Mouse (Mus musculus): ENCODE measurements around the gene Shisa2. TPM values are rescaled to one million over a fixed set of nuclear protein-coding genes. Genes with fewer than 3 reads are reported as not detected.
"Not testable (repeated sequence)": the region's sequence is repeated elsewhere in the genome, so short reads cannot be mapped to it uniquely, and the experiment has no call there.

Gene Shisa2
- polyA plus RNA-seq, 1 experiment from 2014 or later = 18.4 TPM

- no peak overlapping the region for H3K4me3 ChIP-seq
- H3K9ac ChIP-seq (replicated peaks) = no peak overlapping the region
- no peak for ATAC-seq (replicated peaks)
- H3K4me2 ChIP-seq (replicated peaks) = no peak overlapping the region
- H3K27ac ChIP-seq (replicated peaks) = no peak overlapping the region
- no peaks in the 10 kb centered on the region for H3K27me3 ChIP-seq
- WGBS = 53% methylated on average over 14 of the region's 14 CpGs
- H3K36me3 ChIP-seq = no peaks in the 10 kb centered on the region
- peaks cover 5% of the 10 kb centered on the region; the same call in 1 of the 2 replicates for H3K4me1 ChIP-seq
- no peaks in the 10 kb centered on the region for H3K9me3 ChIP-seq
Measured at GRCm38 (mm10) chr14:59612920-59613625, 12.0 kb upstream of the Shisa2 start.

DNA sequence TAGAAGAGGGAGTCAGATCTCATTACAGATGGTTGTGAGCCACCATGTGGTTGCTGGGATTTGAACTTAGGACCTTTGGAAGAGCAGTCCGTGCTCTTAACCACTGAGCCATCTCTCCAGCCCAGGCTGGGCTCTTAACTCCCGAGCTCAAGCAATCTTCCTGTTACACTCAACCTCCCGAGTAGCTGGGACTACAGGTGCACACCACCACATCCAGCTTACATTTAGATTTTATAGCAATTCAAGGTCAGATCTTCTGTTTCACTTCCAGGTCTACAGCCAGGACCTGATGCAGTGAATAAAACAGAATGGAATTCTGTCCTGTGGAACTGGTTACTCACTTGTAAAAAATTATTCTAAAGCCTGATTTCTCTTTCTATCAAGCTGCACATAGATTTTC, 11.0 kb upstream of the Shisa2 start:
- H3K9me3 ChIP-seq = not testable (repeated sequence)

DNA sequence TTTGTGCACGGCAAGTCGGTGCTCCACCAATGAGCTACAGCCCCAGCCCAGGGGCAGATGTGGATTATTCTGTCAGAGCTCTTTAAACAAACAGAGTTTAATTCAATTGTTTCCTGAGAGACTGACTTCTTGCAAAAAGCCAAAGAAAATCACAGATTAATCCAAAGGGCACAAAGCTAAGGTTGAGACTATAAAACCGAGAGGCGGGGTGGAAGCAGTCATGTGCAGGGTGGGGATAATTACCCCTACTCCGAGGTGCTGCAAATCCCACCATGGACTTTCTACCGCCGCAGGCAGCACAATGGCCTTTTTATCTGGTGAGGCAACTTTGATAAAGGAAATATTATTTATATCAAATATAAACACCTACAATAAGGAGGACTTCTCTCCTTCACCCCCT, 8.3 kb upstream of the Shisa2 start:
- 26% methylated on average over 7 of the region's 7 CpGs for WGBS
- H3K4me3 ChIP-seq = no peak overlapping the region
- no peak overlapping the region for H3K9ac ChIP-seq (replicated peaks)
- H3K9me3 ChIP-seq = no peaks in the 10 kb centered on the region
- peaks cover 5% of the 10 kb centered on the region; the same call in 1 of the 2 replicates for H3K4me1 ChIP-seq
- no peaks in the 10 kb centered on the region for H3K36me3 ChIP-seq
- no peak overlapping the region for H3K4me2 ChIP-seq (replicated peaks)
- ATAC-seq (replicated peaks) = no peak
- H3K27ac ChIP-seq (replicated peaks) = no peak overlapping the region
- H3K27me3 ChIP-seq = no peaks in the 10 kb centered on the region

More for the DNA sequence above, 11.0 kb upstream of the Shisa2 start:
- not testable (repeated sequence) for H3K4me1 ChIP-seq; H3K4me2 ChIP-seq (replicated peaks); H3K27me3 ChIP-seq; H3K4me3 ChIP-seq; H3K9ac ChIP-seq (replicated peaks); H3K36me3 ChIP-seq; ATAC-seq (replicated peaks); H3K27ac ChIP-seq (replicated peaks)
- 78% methylated on average over 3 of the region's 3 CpGs for WGBS

DNA sequence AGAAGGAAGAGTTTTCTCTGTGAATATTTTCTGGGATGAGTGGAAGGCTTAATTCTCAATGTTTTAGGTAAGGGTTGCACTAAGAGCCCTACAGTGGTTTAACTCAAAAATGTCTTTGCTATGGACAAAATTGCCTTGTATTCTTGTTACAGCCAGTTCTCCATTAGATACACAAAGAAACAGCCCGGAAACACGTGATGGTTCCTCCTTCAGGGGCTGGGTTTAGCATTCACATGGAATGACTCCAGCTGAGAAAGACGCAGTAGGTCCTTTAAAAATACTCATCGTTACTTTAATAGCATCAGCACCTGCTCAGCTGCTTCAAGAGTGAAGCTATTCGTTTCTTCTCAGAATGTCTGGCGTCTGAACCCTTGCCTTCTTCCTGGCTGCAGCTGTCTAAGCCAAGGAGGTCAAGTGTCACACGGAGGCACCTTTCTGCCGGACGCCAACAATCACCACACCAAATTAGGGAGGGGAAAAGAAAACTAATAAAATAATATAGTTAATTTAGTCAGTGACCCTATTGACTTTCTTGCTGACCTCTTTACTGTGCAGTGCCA, 702 bp upstream of the Shisa2 start:
- WGBS = 21% methylated on average over 9 of the region's 9 CpGs
- Histone ChIP-seq H3K4me2 (replicated peaks) (peak overlapping the region; percentile 86; the same call in 1 of the 2 replicates), H3K27ac (replicated peaks) (no peak overlapping the region), H3K9ac (replicated peaks) (no peak overlapping the region), H3K27me3 (peaks cover 6% of the 10 kb centered on the region), H3K4me1 (peaks cover 44% of the 10 kb centered on the region), H3K4me3 (peak overlapping the region; percentile 62; the same call in 1 of the 2 replicates), H3K9me3 (no peaks in the 10 kb centered on the region), H3K36me3 (no peaks in the 10 kb centered on the region)
- no peak for ATAC-seq (replicated peaks)

DNA sequence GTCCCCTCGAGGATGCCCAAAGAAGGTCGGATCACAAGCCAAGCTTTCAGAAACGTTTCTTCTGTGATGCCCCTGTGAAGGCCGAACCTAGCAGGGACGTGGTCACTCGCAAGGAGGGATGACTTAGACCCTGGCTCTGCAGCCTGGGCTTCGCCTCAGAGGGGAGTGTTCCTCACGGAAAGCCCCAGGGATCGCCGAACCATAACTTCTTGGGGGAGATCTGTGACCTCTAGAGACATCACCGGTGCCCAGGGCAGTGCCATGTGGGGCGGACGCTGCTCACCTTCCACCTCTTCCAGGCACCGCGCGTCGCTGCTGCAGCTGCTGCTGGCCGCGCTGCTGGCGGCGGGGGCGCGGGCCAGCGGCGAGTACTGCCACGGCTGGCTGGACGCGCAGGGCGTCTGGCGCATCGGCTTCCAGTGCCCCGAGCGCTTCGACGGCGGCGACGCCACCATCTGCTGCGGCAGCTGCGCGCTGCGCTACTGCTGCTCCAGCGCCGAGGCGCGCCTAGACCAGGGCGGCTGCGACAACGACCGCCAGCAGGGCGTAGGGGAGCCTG, 777 bp downstream of the Shisa2 start:
- no peaks in the 10 kb centered on the region for H3K9me3 ChIP-seq
- H3K36me3 ChIP-seq = 0 out of 2 replicates have a peak, but pooled peaks cover 1% of the 10 kb centered on the region
- peak overlapping the region; percentile 84 for H3K27ac ChIP-seq (replicated peaks)
- peaks cover 6% of the 10 kb centered on the region for H3K27me3 ChIP-seq
- peak overlapping the region; percentile 65 for H3K9ac ChIP-seq (replicated peaks)
- H3K4me1 ChIP-seq = peaks cover 44% of the 10 kb centered on the region
- H3K4me3 ChIP-seq = peak overlapping the region; percentile 62
- ATAC-seq (replicated peaks) = peak; percentile 61
- H3K4me2 ChIP-seq (replicated peaks) = peak overlapping the region; percentile 86
- under 1% methylated on average over 51 of the region's 51 CpGs for WGBS

DNA sequence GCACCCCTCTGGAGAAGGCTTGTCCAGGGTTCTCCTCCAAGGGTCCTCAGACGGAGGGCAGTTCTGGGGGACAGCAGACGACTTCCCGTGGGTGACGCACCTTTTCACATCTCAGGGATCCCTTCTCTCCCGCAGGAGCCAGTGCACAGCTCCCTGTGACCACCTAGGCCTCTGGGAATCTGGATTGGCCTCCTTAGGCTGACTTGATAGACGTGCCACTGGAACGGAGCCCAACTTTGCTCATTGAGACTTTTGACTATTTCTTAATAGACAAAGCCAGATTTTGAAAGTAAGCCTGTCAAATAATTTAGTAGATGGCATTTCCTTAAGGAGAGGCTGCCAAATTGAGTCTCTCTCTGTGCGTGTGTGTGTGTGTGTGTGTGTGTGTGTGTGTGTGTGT, 1.6 kb downstream of the Shisa2 start:
- ATAC-seq (replicated peaks) = 0 out of 2 replicates have a peak, but pooled peaks have one; percentile 20
- H3K36me3 ChIP-seq = 0 out of 2 replicates have a peak, but pooled peaks cover 3% of the 10 kb centered on the region
- H3K4me3 ChIP-seq = peak overlapping the region; percentile 62
- 6% methylated on average over 8 of the region's 8 CpGs for WGBS
- peaks cover 6% of the 10 kb centered on the region for H3K27me3 ChIP-seq
- H3K27ac ChIP-seq (replicated peaks) = peak overlapping the region; percentile 84
- peak overlapping the region; percentile 65 for H3K9ac ChIP-seq (replicated peaks)
- H3K4me1 ChIP-seq = peaks cover 44% of the 10 kb centered on the region
- H3K9me3 ChIP-seq = no peaks in the 10 kb centered on the region
- H3K4me2 ChIP-seq (replicated peaks) = peak overlapping the region; percentile 86

GRCm38 (mm10) chr14:59627142-59627680, 2.1 kb downstream of the Shisa2 start:
- ATAC-seq (replicated peaks) = peak; percentile 29
- peak overlapping the region; percentile 86 for H3K4me2 ChIP-seq (replicated peaks)
- no peaks in the 10 kb centered on the region for H3K9me3 ChIP-seq
- 0 out of 2 replicates have a peak, but pooled peaks cover 3% of the 10 kb centered on the region for H3K36me3 ChIP-seq
- H3K27ac ChIP-seq (replicated peaks) = peak overlapping the region; percentile 84
- H3K9ac ChIP-seq (replicated peaks) = peak overlapping the region; percentile 27
- H3K4me1 ChIP-seq = peaks cover 44% of the 10 kb centered on the region
- peak overlapping the region; percentile 62 for H3K4me3 ChIP-seq
- 3% methylated on average over 9 of the region's 9 CpGs for WGBS
- peaks cover 3% of the 10 kb centered on the region for H3K27me3 ChIP-seq

DNA sequence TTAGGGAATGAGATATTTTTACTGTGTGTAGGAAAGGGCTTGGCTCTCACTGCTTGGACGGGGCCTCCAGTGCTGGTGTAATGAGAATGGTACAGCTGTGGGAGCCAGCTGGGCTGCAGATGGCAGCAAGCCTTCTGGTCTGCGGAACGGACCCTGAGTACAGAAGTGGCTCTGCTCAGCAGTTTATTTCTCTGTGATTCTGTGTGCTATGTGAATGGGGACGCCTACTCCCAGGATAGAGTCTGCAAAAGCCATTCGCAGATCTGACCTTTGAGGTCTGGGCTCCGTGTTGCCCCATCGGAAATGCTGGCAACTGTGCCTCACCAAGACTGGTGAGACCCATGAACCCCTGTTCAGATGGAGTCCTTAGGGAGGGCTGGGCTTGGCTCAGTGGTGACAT, 2.7 kb downstream of the Shisa2 start:
- ATAC-seq (replicated peaks) = peak; percentile 58
- peak overlapping the region; percentile 84 for H3K27ac ChIP-seq (replicated peaks)

DNA sequence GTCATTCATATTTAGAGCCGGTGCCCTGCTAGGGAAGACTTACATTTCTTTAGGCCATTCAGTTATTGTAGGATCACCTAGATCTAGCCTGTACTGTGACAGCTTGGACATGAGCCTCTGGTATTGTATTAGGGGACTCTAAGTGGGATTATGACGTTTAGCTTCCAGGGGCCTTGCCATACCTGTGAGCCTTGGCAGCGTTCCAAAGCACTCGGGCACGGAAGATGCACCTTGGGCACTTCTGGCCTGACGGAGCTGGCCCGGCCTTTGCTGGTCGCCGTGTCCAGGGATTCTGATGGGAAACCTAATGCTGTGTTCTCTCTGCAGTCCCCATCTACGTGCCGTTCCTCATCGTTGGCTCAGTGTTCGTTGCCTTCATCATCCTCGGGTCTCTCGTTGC, 4.2 kb downstream of the Shisa2 start:
- ATAC-seq (replicated peaks) = no peak
- H3K9me3 ChIP-seq = no peaks in the 10 kb centered on the region
- H3K4me2 ChIP-seq (replicated peaks) = peak overlapping the region; percentile 86
- no peak overlapping the region for H3K9ac ChIP-seq (replicated peaks)
- no peaks in the 10 kb centered on the region for H3K27me3 ChIP-seq
- peaks cover 44% of the 10 kb centered on the region for H3K4me1 ChIP-seq
- H3K36me3 ChIP-seq = 0 out of 2 replicates have a peak, but pooled peaks cover 3% of the 10 kb centered on the region
- H3K4me3 ChIP-seq = peak overlapping the region; percentile 5; the same call in 1 of the 2 replicates
- H3K27ac ChIP-seq (replicated peaks) = no peak overlapping the region
- 67% methylated on average over 15 of the region's 15 CpGs for WGBS

More for the DNA sequence above, 2.7 kb downstream of the Shisa2 start:
- Histone ChIP-seq H3K4me2 (replicated peaks) (peak overlapping the region; percentile 86), H3K9ac (replicated peaks) (peak overlapping the region; percentile 27), H3K4me3 (peak overlapping the region; percentile 62), H3K27me3 (peaks cover 2% of the 10 kb centered on the region), H3K4me1 (peaks cover 44% of the 10 kb centered on the region), H3K36me3 (0 out of 2 replicates have a peak, but pooled peaks cover 3% of the 10 kb centered on the region), H3K9me3 (no peaks in the 10 kb centered on the region)
- WGBS = 4% methylated on average over 7 of the region's 7 CpGs

GRCm38 (mm10) chr14:59630096-59630495, 5.0 kb downstream of the Shisa2 start:
- Histone ChIP-seq H3K36me3 (0 out of 2 replicates have a peak, but pooled peaks cover 3% of the 10 kb centered on the region), H3K27me3 (no peaks in the 10 kb centered on the region)
- WGBS = 76% methylated on average over 9 of the region's 9 CpGs

DNA sequence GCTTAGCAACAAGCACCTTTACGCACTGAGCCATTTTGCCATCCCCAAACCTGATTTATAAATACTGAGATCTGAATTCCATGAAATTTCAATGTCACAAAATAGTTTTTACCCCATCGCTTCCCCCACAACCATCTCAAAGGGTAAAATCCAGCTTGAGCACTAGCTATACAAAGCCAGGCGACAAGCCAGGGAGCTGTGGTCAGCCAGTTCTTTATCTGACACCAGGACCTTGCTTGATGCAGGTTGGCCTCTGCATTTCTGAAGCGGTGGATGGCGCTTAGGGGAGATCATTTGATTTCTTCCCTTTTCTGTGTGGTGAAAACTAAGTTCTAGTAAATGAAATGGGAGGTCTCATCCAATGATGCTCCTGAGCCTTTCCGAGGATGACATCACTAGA, 7.0 kb downstream of the Shisa2 start:
- 0 out of 2 replicates have a peak, but pooled peaks cover 3% of the 10 kb centered on the region for H3K36me3 ChIP-seq
- no peaks in the 10 kb centered on the region for H3K9me3 ChIP-seq
- no peak overlapping the region for H3K9ac ChIP-seq (replicated peaks)
- no peaks in the 10 kb centered on the region for H3K27me3 ChIP-seq
- no peak overlapping the region for H3K27ac ChIP-seq (replicated peaks)
- ATAC-seq (replicated peaks) = no peak
- no peak overlapping the region for H3K4me3 ChIP-seq
- 92% methylated on average over 6 of the region's 6 CpGs for WGBS
- peaks cover 21% of the 10 kb centered on the region for H3K4me1 ChIP-seq
- H3K4me2 ChIP-seq (replicated peaks) = no peak overlapping the region

More at GRCm38 (mm10) chr14:59630096-59630495, 5.0 kb downstream of the Shisa2 start:
- Histone ChIP-seq H3K9me3 (no peaks in the 10 kb centered on the region), H3K9ac (replicated peaks) (no peak overlapping the region), H3K4me1 (peaks cover 38% of the 10 kb centered on the region), H3K4me3 (no peak overlapping the region), H3K27ac (replicated peaks) (no peak overlapping the region), H3K4me2 (replicated peaks) (no peak overlapping the region)
- ATAC-seq (replicated peaks) = no peak
